Mouse (Mus musculus) gastrocnemius, postnatal 14 days (tissue): Measurements from ENCODE around the gene Mthfs. TPM values are rescaled to one million over a fixed set of nuclear protein-coding genes. Genes with fewer than 3 reads are reported as not detected.
"Not testable (repeated sequence)": the region's sequence is repeated elsewhere in the genome, so short reads cannot be mapped to it uniquely, and the experiment has no call there.

Source experiments
- DNase-seq: peaks from one replicate; pipeline ENCODE4 v3.0.0; 2021; ENCODE audit warnings: mixed read lengths
- intact Hi-C: fragments of 180-260 bp; cut with DNase I; formaldehyde crosslinking; loops from one replicate; pipeline ENCODE4 v1.15.1; 2025; ENCODE audit warnings: low total_unique reads
- total RNA-seq, 2 experiments: library from RNA; stranded (reverse); gene quantifications; 2 replicates each; pipeline ENCODE4 v1.2.3; 2021

Gene Mthfs
- total RNA-seq, 2 experiments from 2014 or later, result 7.2 to 7.7 TPM

GRCm38 (mm10) chr9:89237131-89237530 lies 26.7 kb downstream of the Mthfs start:
- not testable (repeated sequence) for DNase-seq

GRCm38 (mm10) chr9:89238976-89239505 lies 28.6 kb downstream of the Mthfs start:
- DNase-seq, intact Hi-C loops: not testable (repeated sequence)

More at GRCm38 (mm10) chr9:89237131-89237530, 26.7 kb downstream of the Mthfs start:
- intact Hi-C loops, result not testable (repeated sequence)

- DNase-seq, intact Hi-C loops: not testable (repeated sequence)
Measured at GRCm38 (mm10) chr9:89240516-89241019, 30.1 kb downstream of the Mthfs start.

DNA sequence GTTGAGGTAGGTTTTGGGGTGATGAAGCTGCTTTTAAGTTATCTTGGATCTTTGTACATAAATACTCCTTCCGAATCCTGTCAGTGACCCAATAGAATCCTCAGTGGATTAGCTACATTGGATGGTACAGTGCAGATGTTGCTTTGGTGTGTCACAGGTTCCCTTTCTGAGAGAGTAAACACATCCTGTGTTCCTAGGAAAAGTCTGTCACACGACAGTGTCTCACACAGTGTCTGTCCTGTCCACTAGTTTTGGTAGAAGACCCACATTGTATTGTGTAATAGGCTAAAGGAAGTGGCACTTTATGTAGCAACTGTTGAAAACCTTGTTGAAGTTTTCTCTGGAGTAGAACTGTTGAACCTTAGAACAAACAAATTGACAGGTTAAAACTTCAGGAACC lies 42.9 kb downstream of the Mthfs start:
- intact Hi-C loops, result no loop called here
- no peak for DNase-seq

- intact Hi-C loops, result no loop called here
- no peak for DNase-seq
Measured at GRCm38 (mm10) chr9:89256556-89257335, 46.3 kb downstream of the Mthfs start.

- intact Hi-C loops, result no loop called here
- no peak for DNase-seq
Measured at GRCm38 (mm10) chr9:89263968-89264367, 53.5 kb downstream of the Mthfs start.

GRCm38 (mm10) chr9:89264571-89264970 lies 54.1 kb downstream of the Mthfs start:
- intact Hi-C loops, result no loop called here
- no peak for DNase-seq

- DNase-seq, result no peak
- intact Hi-C loops, result no loop called here
Measured at GRCm38 (mm10) chr9:89267093-89267492, 56.6 kb downstream of the Mthfs start.

DNA sequence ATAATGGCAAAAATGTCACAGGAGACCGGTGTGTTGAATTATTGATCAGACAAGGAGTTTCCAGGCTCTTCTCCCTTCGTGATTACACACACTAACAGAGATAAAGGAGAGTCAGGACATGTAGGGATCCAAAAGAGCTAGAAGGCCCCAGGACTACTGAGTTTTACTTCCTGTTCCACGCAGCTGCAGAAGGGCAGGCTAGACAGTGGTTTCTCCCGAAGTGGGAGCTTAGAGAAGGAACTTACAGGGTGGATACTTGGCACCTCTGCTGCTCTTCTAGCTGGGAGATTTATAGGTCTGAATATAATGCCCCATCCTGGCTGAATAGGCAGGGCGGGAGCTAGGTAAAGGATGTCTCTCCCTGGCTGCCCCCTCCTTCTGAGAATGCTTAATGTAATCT lies 57.1 kb downstream of the Mthfs start:
- DNase-seq, result no peak
- intact Hi-C loops, result no loop called here

- no peak for DNase-seq
- intact Hi-C loops, result no loop called here
Measured at GRCm38 (mm10) chr9:89270376-89270775, 59.9 kb downstream of the Mthfs start.

GRCm38 (mm10) chr9:89273766-89274165 lies 63.3 kb downstream of the Mthfs start:
- intact Hi-C loops, result no loop called here

GRCm38 (mm10) chr9:89278207-89278606 lies 67.7 kb downstream of the Mthfs start:
- intact Hi-C loops, result no loop called here
- no peak for DNase-seq

More at GRCm38 (mm10) chr9:89273766-89274165, 63.3 kb downstream of the Mthfs start:
- DNase-seq, result no peak

GRCm38 (mm10) chr9:89282374-89283068 lies 72.0 kb downstream of the Mthfs start:
- intact Hi-C loops, result no loop called here
- DNase-seq, result no peak

DNA sequence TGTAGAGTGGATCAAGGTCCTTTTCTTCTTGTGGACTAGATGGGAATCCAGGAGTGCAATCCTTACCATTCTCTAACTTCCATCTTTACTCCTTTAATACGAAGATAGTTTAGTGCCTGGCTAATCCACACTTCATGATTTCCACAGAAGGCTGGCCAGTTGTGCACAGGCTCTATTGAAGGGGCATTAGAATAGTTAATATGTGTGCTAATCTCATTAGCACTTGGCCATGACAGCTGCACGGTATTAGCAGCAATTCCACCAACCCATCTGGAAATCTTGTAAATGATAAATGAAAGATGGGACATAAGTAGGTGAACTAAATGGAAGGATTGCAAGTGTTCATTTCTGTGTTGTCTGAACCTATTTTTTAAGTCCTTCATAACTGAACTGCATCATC lies 77.6 kb downstream of the Mthfs start:
- DNase-seq, result no peak
- intact Hi-C loops, result no loop called here

GRCm38 (mm10) chr9:89293364-89293763 lies 82.9 kb downstream of the Mthfs start:
- intact Hi-C loops, result no loop called here
- no peak for DNase-seq

- DNase-seq, result no peak
- intact Hi-C loops, result no loop called here
Measured at GRCm38 (mm10) chr9:89294121-89294520, 83.6 kb downstream of the Mthfs start.

DNA sequence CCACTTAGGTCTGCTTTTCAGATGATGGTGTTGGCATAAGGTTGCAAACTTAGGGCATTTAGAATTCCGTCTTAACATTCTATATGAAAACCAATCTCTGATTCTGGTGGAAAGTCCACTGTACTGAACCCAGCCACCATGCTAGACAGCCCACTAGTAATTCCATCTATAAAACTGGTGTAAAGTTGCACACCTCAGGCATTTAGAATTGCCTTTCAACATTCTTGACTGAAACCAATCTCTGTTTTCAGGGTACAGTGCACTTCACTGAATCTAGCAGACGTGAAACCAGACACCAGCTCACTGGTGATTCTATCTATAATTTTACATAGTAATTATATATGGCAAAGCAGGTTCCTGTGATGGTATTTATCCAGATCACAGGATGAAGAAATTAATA lies 95.2 kb downstream of the Mthfs start:
- intact Hi-C loops, result no loop called here
- DNase-seq, result no peak

GRCm38 (mm10) chr9:89308357-89309194 lies 98.1 kb downstream of the Mthfs start:
- no peak for DNase-seq
- intact Hi-C loops, result no loop called here

- intact Hi-C loops, result no loop called here
- DNase-seq, result no peak
Measured at GRCm38 (mm10) chr9:89309195-89309535, 98.7 kb downstream of the Mthfs start.

DNA sequence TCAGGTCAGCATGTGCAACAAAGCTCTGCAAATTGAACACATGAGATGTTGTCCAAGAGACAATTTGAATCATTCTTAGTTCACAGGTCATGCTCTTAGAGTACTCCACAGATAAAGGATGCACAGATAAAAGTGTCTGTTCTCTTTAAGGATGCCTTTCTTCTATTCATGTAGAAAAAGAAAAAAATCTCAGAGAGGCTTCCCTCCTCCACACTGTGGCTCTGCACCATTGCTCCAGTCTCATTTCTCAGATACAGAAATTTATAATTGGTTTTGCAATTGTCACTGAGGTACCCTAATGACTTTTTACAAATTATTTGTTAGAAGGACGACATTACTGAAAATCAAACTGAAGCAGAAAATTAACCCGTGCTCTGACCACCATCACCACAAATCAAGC lies 101.2 kb downstream of the Mthfs start:
- intact Hi-C loops, result no loop called here
- DNase-seq, result no peak
